8 mouse cellular contexts compared by ENCODE assay signal in the genomic region with DNA sequence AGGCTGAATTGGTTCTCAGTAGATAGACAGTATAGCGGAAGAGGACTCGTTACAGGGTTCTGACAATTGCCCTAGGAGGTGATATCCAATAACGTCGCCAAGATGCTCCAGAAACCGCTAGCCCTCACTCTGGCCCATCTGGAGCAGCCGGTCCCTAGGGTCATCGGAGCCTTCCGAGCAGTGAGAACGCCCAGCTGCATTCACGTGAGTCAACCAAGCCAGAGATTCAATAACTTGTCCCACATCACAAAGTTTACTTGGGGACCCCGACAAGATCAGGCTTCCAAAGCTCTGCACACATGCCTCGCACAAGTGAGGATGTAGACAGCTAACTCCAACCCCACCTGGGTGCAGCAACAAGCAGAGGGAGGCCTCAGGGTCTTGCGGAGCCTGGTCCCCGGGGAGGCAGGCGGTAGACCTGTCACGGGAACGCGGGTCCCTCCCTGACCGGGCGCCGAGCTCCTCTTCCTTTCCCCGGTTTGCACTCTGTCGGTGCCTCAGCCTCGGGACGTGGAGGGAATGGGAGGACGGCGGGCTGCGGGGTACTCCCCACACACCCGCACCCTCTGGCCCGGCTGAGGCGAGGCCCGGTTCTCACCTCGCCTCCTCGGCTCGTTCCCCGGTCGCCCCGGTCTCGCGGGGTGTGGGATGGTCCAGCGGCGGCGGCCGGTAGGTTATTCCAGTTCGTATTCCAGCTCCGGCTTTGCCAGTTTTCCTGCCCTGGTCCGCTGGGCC. TPM values are rescaled to one million over a fixed set of nuclear protein-coding genes. Genes with fewer than 3 reads are reported as not detected.
DNase-seq lines count a peak whose midpoint lies in the region; ATAC-seq and TF ChIP-seq lines count a peak whose summit lies in the region.

No protein-coding gene starts in this region.

- no peaks in the 10 kb centered on the region for H3K27me3 ChIP-seq in lung, embryonic 14.5 days (ENCODE audit: insufficient read depth, low read length)
- H3K27me3 ChIP-seq in hindbrain, embryonic 12.5 days, result no peaks in the 10 kb centered on the region

- no peak for TF ChIP-seq CTCF in lung, embryonic 14.5 days (IDR thresholded peaks at IDR 0.05; ENCODE audit: low read depth)

- H3K27ac ChIP-seq in lung, embryonic 14.5 days (ENCODE audit: low read depth), result peak overlapping the region; percentile 89
- peak overlapping the region; percentile 80 for H3K27ac ChIP-seq in hindbrain, embryonic 12.5 days

- WGBS in lung, embryonic 14.5 days, result under 1% methylated on average over 47 of the region's 47 CpGs
- under 1% methylated on average over 46 of the region's 47 CpGs for WGBS in hindbrain, embryonic 12.5 days

- intact Hi-C loops in gastrocnemius, postnatal 36 days (cut with DNase I), result no loop called here

- H3K4me3 ChIP-seq in lung, embryonic 14.5 days (ENCODE audit: low read depth, low read length), result peak overlapping the region; percentile 82
- H3K4me3 ChIP-seq in hindbrain, embryonic 12.5 days, result peak overlapping the region; percentile 53

- peak; percentile 86 for ATAC-seq in lung, embryonic 14.5 days (ENCODE audit: insufficient read depth)
- ATAC-seq in common myeloid progenitor, adult 5-6 weeks (replicated peaks; ENCODE audit: low read depth, poor library complexity, severe bottlenecking), result peak; percentile 42
- ATAC-seq in hindbrain, embryonic 12.5 days (ENCODE audit: low FRiP score), result peak; percentile 86; the same call in 1 of the 2 replicates

- peak overlapping the region; percentile 92 for H3K9ac ChIP-seq in lung, embryonic 14.5 days
- peak overlapping the region; percentile 79 for H3K9ac ChIP-seq in hindbrain, embryonic 12.5 days

- no peaks in the 10 kb centered on the region for H3K4me1 ChIP-seq in lung, embryonic 14.5 days (ENCODE audit: insufficient read depth)
- H3K4me1 ChIP-seq in hindbrain, embryonic 12.5 days, result peaks cover 19% of the 10 kb centered on the region

- H3K36me3 ChIP-seq in lung, embryonic 14.5 days (ENCODE audit: insufficient read depth), result peaks cover 11% of the 10 kb centered on the region; the same call in 1 of the 2 replicates
- H3K36me3 ChIP-seq in hindbrain, embryonic 12.5 days, result peaks cover 8% of the 10 kb centered on the region; the same call in 1 of the 2 replicates

- peak overlapping the region; percentile 67 for H3K4me2 ChIP-seq in lung, embryonic 14.5 days
- peak overlapping the region; percentile 75 for H3K4me2 ChIP-seq in hindbrain, embryonic 12.5 days (replicated peaks)

- no peak for DNase-seq in lung, embryonic 14.5 days
- DNase-seq in lung, postnatal 4 days, result no peak
- peak; percentile 67 for DNase-seq in mesoderm, embryonic 11.5 days (ENCODE audit: low read depth, low spot score)
- no peak for DNase-seq in gastrocnemius, postnatal 36 days
- no peak for DNase-seq in kidney, adult 9 months
- no peak for DNase-seq in gastrocnemius, adult 18-20 months (ENCODE audit: low spot score)

- no peaks in the 10 kb centered on the region for H3K9me3 ChIP-seq in lung, embryonic 14.5 days (ENCODE audit: low read depth, low read length)
- no peaks in the 10 kb centered on the region for H3K9me3 ChIP-seq in hindbrain, embryonic 12.5 days (replicated peaks)

RNA-seq across cellular contexts. Expression of gene Itgb1bp1, which starts 0.4 kb away (rescaled TPM):
- polyA plus RNA-seq in lung, embryonic 14.5 days (2014; fragmentation: Nextera tagmentation; extraction: Ambion mirVana), result 49.2 and 51.4 TPM in 2 replicates
- total RNA-seq in common myeloid progenitor, adult 5-6 weeks (2017), result 14.8 and 27.8 TPM in 2 replicates
- 36.5 and 39.6 TPM in 2 replicates for polyA plus RNA-seq in hindbrain, embryonic 12.5 days (2016; fragmentation: Nextera tagmentation; extraction: Ambion mirVana)
- total RNA-seq in gastrocnemius, postnatal 36 days (2021), result 10 to 100 TPM; 35.8 to 39.7 TPM
- 10 to 100 TPM; 37.8 to 38.8 TPM for total RNA-seq in gastrocnemius, adult 18-20 months (2021)

RNA-seq across cellular contexts. Expression of gene Cpsf3, which starts 0.5 kb away (rescaled TPM):
- polyA plus RNA-seq in lung, embryonic 14.5 days (2014; fragmentation: Nextera tagmentation; extraction: Ambion mirVana), result 106 and 108 TPM in 2 replicates
- total RNA-seq in common myeloid progenitor, adult 5-6 weeks (2017), result 78.3 and 91.3 TPM in 2 replicates
- polyA plus RNA-seq in hindbrain, embryonic 12.5 days (2016; fragmentation: Nextera tagmentation; extraction: Ambion mirVana), result 113 and 118 TPM in 2 replicates
- total RNA-seq in gastrocnemius, postnatal 36 days (2021), result 10 to 100 TPM; 16.7 to 18.8 TPM
- total RNA-seq in gastrocnemius, adult 18-20 months (2021), result 10 to 100 TPM; 16.5 to 18.6 TPM

RNA-seq across cellular contexts. Expression of gene Iah1, which starts 30.5 kb away (rescaled TPM):
- polyA plus RNA-seq in lung, embryonic 14.5 days (2014; fragmentation: Nextera tagmentation; extraction: Ambion mirVana), result 57.1 and 58.8 TPM in 2 replicates
- total RNA-seq in common myeloid progenitor, adult 5-6 weeks (2017), result 24.1 and 30.9 TPM in 2 replicates
- polyA plus RNA-seq in hindbrain, embryonic 12.5 days (2016; fragmentation: Nextera tagmentation; extraction: Ambion mirVana), result 40.2 and 42.8 TPM in 2 replicates
- total RNA-seq in gastrocnemius, postnatal 36 days (2021), result 1 to 10 TPM; 5.1 to 5.3 TPM
- total RNA-seq in gastrocnemius, adult 18-20 months (2021), result 1 to 10 TPM; 3.3 to 5.3 TPM
